Mouse (Mus musculus) heart, embryonic 13.5 days (tissue): ENCODE measurements around the gene Nup35. TPM values are rescaled to one million over a fixed set of nuclear protein-coding genes. Genes with fewer than 3 reads are reported as not detected.

ENCODE experiments used
- ATAC-seq: fragments of 200-750 bp; cut with Nextera tagmentation; 2 replicates; pipeline ENCODE4 v1.8.0; 2017; ENCODE audit warnings: moderate TSS enrichment; ENCODE audit not compliant: insufficient number of reproducible peaks, low FRiP score, low TSS enrichment; ENCODE audit errors: extremely low read depth
- H3K27ac ChIP-seq: fragments of 300-500 bp; sonication (generic); replicated peaks from 2 replicates; pipeline ENCODE4 v1.5.1; 2015; ENCODE audit warnings: moderate library complexity, mild to moderate bottlenecking, inconsistent platforms
- H3K27me3 ChIP-seq: fragments of 300-500 bp; sonication (generic); replicated peaks from 2 replicates; pipeline ENCODE4 v1.6.1; 2015; ENCODE audit warnings: mild to moderate bottlenecking, inconsistent platforms
- H3K36me3 ChIP-seq: fragments of 300-500 bp; sonication (generic); 2 replicates; pipeline ENCODE4 v1.6.1; 2015; ENCODE audit warnings: mild to moderate bottlenecking, inconsistent platforms
- H3K4me1 ChIP-seq: fragments of 300-500 bp; sonication (generic); 2 replicates; pipeline ENCODE4 v1.6.1; 2015; ENCODE audit warnings: inconsistent platforms
- H3K4me2 ChIP-seq: fragments of 300-500 bp; sonication (generic); 2 replicates; pipeline ENCODE4 v1.6.1; 2015; ENCODE audit warnings: inconsistent platforms, mild to moderate bottlenecking, moderate library complexity
- H3K4me3 ChIP-seq: fragments of 300-500 bp; sonication (generic); 2 replicates; pipeline ENCODE4 v1.5.1; 2015; ENCODE audit warnings: moderate library complexity, mild to moderate bottlenecking, inconsistent platforms
- H3K9ac ChIP-seq: fragments of 300-500 bp; sonication (generic); 2 replicates; pipeline ENCODE4 v1.6.1; 2015; ENCODE audit warnings: inconsistent platforms, mild to moderate bottlenecking, moderate library complexity
- H3K9me3 ChIP-seq: fragments of 300-500 bp; sonication (generic); 2 replicates; pipeline ENCODE4 v1.6.1; 2016; ENCODE audit warnings: inconsistent platforms
- WGBS: fragments of 180-500 bp; shearing (Covaris S2); methylation state at CpG from one replicate; pipeline ENCODE4 v1.1.7; 2015; ENCODE audit warnings: mixed read lengths; 5-methylcytosine and 5-hydroxymethylcytosine counted together
- polyA plus RNA-seq: library from polyadenylated mRNA; unstranded; fragments of >200 nt; fragmentation: Nextera tagmentation; extraction: Ambion mirVana; gene quantifications from 2 replicates; pipeline ENCODE4 v1.2.1, GENCODE M21; 2015

Gene Nup35
- polyA plus RNA-seq, 1 experiment from 2014 or later, result 23.5 TPM

DNA sequence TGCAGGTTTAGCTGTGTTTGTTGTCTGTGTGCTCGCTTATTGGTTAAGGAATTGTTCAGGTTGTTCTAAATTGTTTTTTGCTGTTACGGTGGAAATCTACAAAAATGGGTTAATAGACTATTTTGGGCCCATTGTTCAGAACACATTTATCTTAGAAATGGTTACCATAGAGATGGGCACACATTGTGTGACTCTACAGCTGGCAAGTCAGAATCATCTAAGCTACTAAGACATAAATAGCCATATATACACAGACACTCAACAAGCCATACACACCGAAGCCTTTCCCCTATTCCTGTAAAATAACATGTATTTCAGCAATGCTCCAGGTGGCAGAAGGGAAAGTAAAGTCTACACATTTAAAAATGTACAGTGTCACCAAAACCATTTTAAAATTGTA is 17.2 kb upstream of the Nup35 start:
- WGBS, result 79% methylated on average over 3 of the region's 3 CpGs
- no peak overlapping the region for H3K4me3 ChIP-seq
- no peaks in the 10 kb centered on the region for H3K9me3 ChIP-seq
- H3K27me3 ChIP-seq, result no peaks in the 10 kb centered on the region
- no peak for ATAC-seq
- H3K4me2 ChIP-seq, result no peak overlapping the region
- H3K9ac ChIP-seq, result no peak overlapping the region
- H3K27ac ChIP-seq, result no peak overlapping the region
- H3K4me1 ChIP-seq, result no peaks in the 10 kb centered on the region
- no peaks in the 10 kb centered on the region for H3K36me3 ChIP-seq

DNA sequence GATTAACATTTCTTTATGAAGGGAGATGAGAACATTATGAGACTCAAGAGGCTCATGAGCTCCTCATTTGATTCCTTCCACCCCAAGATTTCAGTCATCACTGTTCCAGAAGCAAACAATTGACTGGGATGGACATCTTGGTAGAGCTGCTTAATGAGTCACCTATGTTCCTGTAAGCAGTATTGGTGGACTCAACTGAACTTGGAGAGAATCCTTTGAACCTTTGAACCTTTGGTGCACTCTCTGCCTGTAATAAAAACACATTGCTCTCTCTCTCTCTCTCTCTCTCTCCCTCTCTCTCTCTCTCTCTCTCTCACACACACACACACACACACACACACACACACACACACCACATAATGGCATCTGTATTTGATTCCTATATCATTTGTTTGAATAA is 16.4 kb upstream of the Nup35 start:
- Histone ChIP-seq H3K36me3 (no peaks in the 10 kb centered on the region), H3K27me3 (no peaks in the 10 kb centered on the region), H3K27ac (no peak overlapping the region), H3K4me2 (no peak overlapping the region), H3K9ac (no peak overlapping the region), H3K4me1 (no peaks in the 10 kb centered on the region), H3K9me3 (no peaks in the 10 kb centered on the region), H3K4me3 (no peak overlapping the region)
- no peak for ATAC-seq

GRCm38 (mm10) chr2:80602756-80603155 is 14.3 kb upstream of the Nup35 start:
- H3K4me3 ChIP-seq, result no peak overlapping the region
- no peak overlapping the region for H3K9ac ChIP-seq
- no peaks in the 10 kb centered on the region for H3K36me3 ChIP-seq
- ATAC-seq, result no peak
- H3K4me1 ChIP-seq, result no peaks in the 10 kb centered on the region
- no peaks in the 10 kb centered on the region for H3K27me3 ChIP-seq
- WGBS, result 86% methylated on average over 13 of the region's 13 CpGs
- no peak overlapping the region for H3K27ac ChIP-seq
- H3K4me2 ChIP-seq, result no peak overlapping the region
- no peaks in the 10 kb centered on the region for H3K9me3 ChIP-seq

GRCm38 (mm10) chr2:80603771-80604426 is 13.1 kb upstream of the Nup35 start:
- H3K27me3 ChIP-seq, result no peaks in the 10 kb centered on the region
- H3K36me3 ChIP-seq, result no peaks in the 10 kb centered on the region
- no peak overlapping the region for H3K4me2 ChIP-seq
- WGBS, result 88% methylated on average over 19 of the region's 19 CpGs
- no peak for ATAC-seq
- H3K27ac ChIP-seq, result no peak overlapping the region
- H3K4me3 ChIP-seq, result no peak overlapping the region
- no peaks in the 10 kb centered on the region for H3K4me1 ChIP-seq
- no peak overlapping the region for H3K9ac ChIP-seq
- no peaks in the 10 kb centered on the region for H3K9me3 ChIP-seq

DNA sequence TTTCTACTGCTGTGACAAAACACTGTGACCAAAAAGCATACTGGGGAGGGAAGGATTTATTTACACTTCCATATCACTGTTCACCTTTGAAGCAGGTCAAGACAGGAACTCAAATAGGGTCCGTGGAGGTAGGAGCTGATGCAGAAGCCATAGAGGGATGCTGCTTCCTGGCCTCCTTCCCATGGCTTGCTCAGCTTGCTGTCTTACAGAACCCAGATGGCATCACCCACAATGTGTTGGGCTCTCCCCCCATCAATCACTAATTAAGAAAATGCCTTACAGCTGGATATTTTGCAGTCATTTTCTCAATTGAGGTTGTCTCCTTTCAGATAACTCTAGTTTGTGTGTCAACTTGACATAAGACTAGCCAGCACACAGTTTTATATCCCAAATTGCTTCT is 4.8 kb upstream of the Nup35 start:
- 72% methylated on average over 1 of the region's 1 CpGs for WGBS
- no peak for ATAC-seq
- Histone ChIP-seq H3K9me3 (no peaks in the 10 kb centered on the region; the same call in 1 of the 2 replicates), H3K4me1 (no peaks in the 10 kb centered on the region), H3K4me3 (no peak overlapping the region), H3K4me2 (no peak overlapping the region), H3K27ac (no peak overlapping the region), H3K36me3 (no peaks in the 10 kb centered on the region), H3K9ac (no peak overlapping the region), H3K27me3 (no peaks in the 10 kb centered on the region)

DNA sequence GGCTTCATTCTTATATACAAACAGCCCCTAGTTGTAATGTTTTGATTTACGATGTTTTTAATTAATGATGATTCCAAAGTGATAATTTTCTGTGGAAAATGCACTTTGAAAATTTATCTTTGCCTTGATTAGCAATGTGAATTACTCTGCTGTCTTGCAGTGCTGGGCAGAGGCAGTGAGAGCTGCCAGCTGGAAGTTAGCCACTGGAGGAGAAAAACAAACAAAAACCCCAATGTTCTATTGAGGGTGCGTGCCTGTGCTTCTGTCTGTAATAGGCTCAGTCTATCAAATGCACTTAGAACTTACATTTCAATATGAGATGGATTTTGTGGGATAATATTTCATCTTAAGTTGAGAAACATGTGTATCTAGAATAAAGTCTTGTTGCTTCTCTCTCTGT is 4.2 kb upstream of the Nup35 start:
- no peak overlapping the region for H3K4me2 ChIP-seq
- no peaks in the 10 kb centered on the region for H3K36me3 ChIP-seq
- H3K27ac ChIP-seq, result no peak overlapping the region
- 57% methylated on average over 2 of the region's 2 CpGs for WGBS
- H3K27me3 ChIP-seq, result no peaks in the 10 kb centered on the region
- no peak overlapping the region for H3K4me3 ChIP-seq
- ATAC-seq, result no peak
- H3K9me3 ChIP-seq, result no peaks in the 10 kb centered on the region; the same call in 1 of the 2 replicates
- H3K4me1 ChIP-seq, result peaks cover 4% of the 10 kb centered on the region
- no peak overlapping the region for H3K9ac ChIP-seq

GRCm38 (mm10) chr2:80618991-80619390 is 2.0 kb downstream of the Nup35 start:
- Histone ChIP-seq H3K27ac (no peak overlapping the region), H3K4me3 (no peak overlapping the region), H3K4me2 (no peak overlapping the region), H3K9ac (no peak overlapping the region), H3K4me1 (peaks cover 17% of the 10 kb centered on the region), H3K36me3 (peaks cover 12% of the 10 kb centered on the region; the same call in 1 of the 2 replicates), H3K27me3 (no peaks in the 10 kb centered on the region), H3K9me3 (no peaks in the 10 kb centered on the region)
- no peak for ATAC-seq
- 79% methylated on average over 3 of the region's 3 CpGs for WGBS

GRCm38 (mm10) chr2:80621921-80622320 is 4.9 kb downstream of the Nup35 start:
- Histone ChIP-seq H3K27ac (no peak overlapping the region), H3K4me3 (no peak overlapping the region)
- WGBS, result 69% methylated on average over 3 of the region's 3 CpGs

GRCm38 (mm10) chr2:80624523-80624922 is 7.5 kb downstream of the Nup35 start:
- 0 out of 2 replicates have a peak, but pooled peaks cover 7% of the 10 kb centered on the region for H3K4me1 ChIP-seq
- no peak for ATAC-seq
- no peaks in the 10 kb centered on the region for H3K27me3 ChIP-seq
- WGBS, result 91% methylated on average over 4 of the region's 4 CpGs
- no peaks in the 10 kb centered on the region for H3K9me3 ChIP-seq
- peaks cover 43% of the 10 kb centered on the region for H3K36me3 ChIP-seq
- H3K9ac ChIP-seq, result no peak overlapping the region
- H3K4me3 ChIP-seq, result no peak overlapping the region
- no peak overlapping the region for H3K27ac ChIP-seq
- no peak overlapping the region for H3K4me2 ChIP-seq

More at GRCm38 (mm10) chr2:80621921-80622320, 4.9 kb downstream of the Nup35 start:
- H3K27me3 ChIP-seq, result no peaks in the 10 kb centered on the region
- no peak overlapping the region for H3K9ac ChIP-seq
- peaks cover 36% of the 10 kb centered on the region for H3K36me3 ChIP-seq
- no peaks in the 10 kb centered on the region for H3K9me3 ChIP-seq
- ATAC-seq, result no peak
- no peak overlapping the region for H3K4me2 ChIP-seq
- peaks cover 17% of the 10 kb centered on the region for H3K4me1 ChIP-seq

DNA sequence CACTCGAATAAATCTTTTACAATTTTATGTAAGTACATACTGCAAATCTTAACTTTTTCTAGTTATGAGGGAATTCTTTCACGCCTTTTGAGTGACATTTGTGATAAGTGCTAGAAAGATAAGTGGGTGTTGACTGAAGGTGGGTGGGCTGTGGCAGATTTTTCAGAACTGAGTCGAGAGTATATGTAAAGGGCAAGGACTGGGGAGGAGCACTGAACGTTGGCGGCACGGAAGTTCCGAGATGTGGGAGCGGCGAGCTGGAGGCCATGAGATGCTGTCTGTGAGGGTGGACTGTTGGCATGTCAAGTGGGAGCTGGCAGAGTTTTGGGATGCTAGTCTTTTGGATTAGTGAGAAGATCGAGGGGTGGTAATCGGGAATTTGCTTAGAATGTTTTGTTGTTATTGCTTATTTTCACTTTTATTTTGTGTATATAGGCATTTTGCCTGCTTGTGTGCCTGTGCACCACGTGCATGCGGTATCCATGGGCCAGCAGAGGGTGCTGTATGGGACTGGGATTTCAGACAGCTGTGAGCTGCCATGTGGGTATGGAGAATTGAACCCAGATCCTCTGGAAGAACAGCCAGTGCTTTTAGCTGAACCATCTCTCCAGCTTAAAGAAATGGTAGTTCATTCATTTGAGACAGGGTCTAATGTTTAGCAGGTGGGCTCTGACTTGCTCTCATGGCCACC is 15.4 kb downstream of the Nup35 start:
- Histone ChIP-seq H3K4me2 (no peak overlapping the region), H3K9ac (no peak overlapping the region), H3K4me3 (no peak overlapping the region), H3K36me3 (peaks cover 8% of the 10 kb centered on the region), H3K9me3 (no peaks in the 10 kb centered on the region), H3K4me1 (no peaks in the 10 kb centered on the region), H3K27me3 (no peaks in the 10 kb centered on the region), H3K27ac (no peak overlapping the region)
- WGBS, result 62% methylated on average over 13 of the region's 13 CpGs
- ATAC-seq, result no peak

DNA sequence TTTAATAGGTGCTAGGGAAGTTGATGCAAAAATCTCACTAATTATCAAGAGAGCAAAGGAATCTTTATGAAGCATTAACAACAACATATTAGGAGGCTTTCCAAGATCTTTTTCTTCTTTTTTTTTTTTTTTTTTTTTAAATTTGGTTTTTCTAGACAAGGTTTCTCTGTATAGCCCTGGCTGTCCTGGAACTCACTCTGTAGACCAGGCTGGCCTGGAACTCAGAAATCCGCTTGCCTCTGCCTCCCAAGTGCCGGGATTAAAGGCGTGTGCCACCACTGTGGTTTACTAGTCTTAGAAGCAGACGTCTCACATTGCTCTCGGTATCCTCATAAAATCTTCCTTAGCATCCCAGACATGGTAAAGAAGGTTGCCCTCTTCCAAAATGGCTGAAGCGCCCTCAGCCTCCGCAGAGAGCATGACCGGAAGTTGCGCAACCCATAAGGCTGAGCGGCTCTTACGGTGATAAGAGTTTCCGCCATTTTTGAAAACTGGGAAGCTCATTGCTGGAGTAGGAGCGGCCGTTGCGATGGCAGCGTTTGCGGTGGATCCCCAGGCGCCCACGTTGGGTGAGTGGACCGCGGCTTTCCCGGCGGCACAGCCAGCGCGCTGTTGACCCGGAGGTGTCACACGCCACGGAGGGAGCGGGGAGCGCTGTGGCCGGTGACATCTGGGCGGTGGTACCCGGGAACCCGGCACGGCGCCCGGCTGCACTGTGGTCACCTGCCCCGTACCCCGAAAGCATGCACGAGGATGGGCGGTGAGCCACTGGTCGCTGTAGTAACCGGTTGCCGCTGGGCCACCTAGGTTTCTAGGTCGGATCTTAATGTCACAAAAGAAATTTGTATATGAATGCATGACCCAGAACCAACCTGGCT is 21.6 kb downstream of the Nup35 start:
- peak overlapping the region; percentile 78 for H3K27ac ChIP-seq
- peak overlapping the region; percentile 75 for H3K4me2 ChIP-seq
- peaks cover 10% of the 10 kb centered on the region for H3K4me1 ChIP-seq
- H3K9me3 ChIP-seq, result no peaks in the 10 kb centered on the region
- under 1% methylated on average over 45 of the region's 45 CpGs for WGBS
- H3K27me3 ChIP-seq, result no peaks in the 10 kb centered on the region
- peak overlapping the region; percentile 93 for H3K4me3 ChIP-seq
- H3K36me3 ChIP-seq, result peaks cover 17% of the 10 kb centered on the region
- ATAC-seq, result peak; percentile 86
- H3K9ac ChIP-seq, result peak overlapping the region; percentile 92
